Mouse (Mus musculus) midbrain, embryonic 15.5 days (tissue): ENCODE data around the gene Pkd2l1. TPM values are rescaled to one million over a fixed set of nuclear protein-coding genes. Genes with fewer than 3 reads are reported as not detected.
A peak's percentile ranks its signal among the peaks of the same experiment; 100 is the strongest.

Experiments used
- ATAC-seq: fragments of 200-750 bp; cut with Nextera tagmentation; replicated peaks from 2 replicates; pipeline ENCODE4 v1.8.0; 2017; ENCODE audit warnings: moderate TSS enrichment
- H3K27ac ChIP-seq: fragments of 300-500 bp; sonication (generic); 2 replicates; pipeline ENCODE4 v1.5.1; 2015; ENCODE audit warnings: mild to moderate bottlenecking, inconsistent platforms
- H3K27me3 ChIP-seq: fragments of 300-500 bp; sonication (generic); replicated peaks from 2 replicates; pipeline ENCODE4 v1.6.1; 2015; ENCODE audit warnings: inconsistent platforms
- H3K36me3 ChIP-seq: fragments of 300-500 bp; sonication (generic); replicated peaks from 2 replicates; pipeline ENCODE4 v1.6.1; 2015; ENCODE audit warnings: inconsistent platforms
- H3K4me1 ChIP-seq: fragments of 300-500 bp; sonication (generic); 2 replicates; pipeline ENCODE4 v1.6.1; 2015; ENCODE audit warnings: inconsistent platforms
- H3K4me2 ChIP-seq: fragments of 300-500 bp; sonication (generic); 2 replicates; pipeline ENCODE4 v1.6.1; 2015; ENCODE audit warnings: inconsistent platforms, mild to moderate bottlenecking, moderate library complexity
- H3K4me3 ChIP-seq: fragments of 300-500 bp; sonication (generic); 2 replicates; pipeline ENCODE4 v1.5.1; 2015; ENCODE audit warnings: mild to moderate bottlenecking, inconsistent platforms
- H3K9ac ChIP-seq: fragments of 300-500 bp; sonication (generic); 2 replicates; pipeline ENCODE4 v1.6.1; 2015; ENCODE audit warnings: mild to moderate bottlenecking, inconsistent platforms
- H3K9me3 ChIP-seq: fragments of 300-500 bp; sonication (generic); 2 replicates; pipeline ENCODE4 v1.6.1; 2016; ENCODE audit warnings: inconsistent platforms
- WGBS: fragments of 180-500 bp; shearing (Covaris S2); methylation state at CpG from one replicate; pipeline ENCODE4 v1.1.7; 2015; ENCODE audit warnings: mixed read lengths; 5-methylcytosine and 5-hydroxymethylcytosine counted together
- polyA plus RNA-seq: library from polyadenylated mRNA; unstranded; fragments of >200 nt; fragmentation: Nextera tagmentation; extraction: Ambion mirVana; gene quantifications from 2 replicates; pipeline ENCODE4 v1.2.1, GENCODE M21; 2015

Pkd2l1 gene
- polyA plus RNA-seq, 1 experiment from 2014 or later, result 0.06 TPM

DNA sequence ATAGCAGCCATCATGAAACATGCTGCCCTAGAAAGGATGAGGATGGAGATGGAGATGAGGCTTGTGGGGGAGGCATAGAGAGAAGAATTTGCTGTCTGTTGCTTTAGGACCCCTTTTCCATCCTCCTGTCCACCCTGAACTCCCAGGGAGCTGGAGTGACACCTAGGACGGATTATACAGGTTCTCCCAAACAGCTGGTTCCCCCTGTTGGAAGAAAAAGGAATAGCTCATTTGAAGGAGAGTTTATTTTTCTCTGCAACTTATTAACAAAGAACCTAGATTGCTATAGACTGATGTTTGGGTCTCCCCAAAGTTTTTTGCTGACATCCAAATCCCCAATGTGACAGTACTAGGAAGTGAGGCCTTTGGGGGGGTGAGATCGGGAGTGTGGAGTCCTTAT lies 43.9 kb downstream of the Pkd2l1 start:
- no peak overlapping the region for H3K27ac ChIP-seq
- no peaks in the 10 kb centered on the region; the same call in 1 of the 2 replicates for H3K36me3 ChIP-seq
- H3K4me1 ChIP-seq, result peaks cover 15% of the 10 kb centered on the region
- no peak overlapping the region for H3K4me2 ChIP-seq
- no peak overlapping the region for H3K4me3 ChIP-seq
- 38% methylated on average over 2 of the region's 2 CpGs for WGBS
- no peak overlapping the region for H3K9ac ChIP-seq
- ATAC-seq, result no peak
- H3K27me3 ChIP-seq, result peaks cover 22% of the 10 kb centered on the region
- H3K9me3 ChIP-seq, result no peaks in the 10 kb centered on the region

DNA sequence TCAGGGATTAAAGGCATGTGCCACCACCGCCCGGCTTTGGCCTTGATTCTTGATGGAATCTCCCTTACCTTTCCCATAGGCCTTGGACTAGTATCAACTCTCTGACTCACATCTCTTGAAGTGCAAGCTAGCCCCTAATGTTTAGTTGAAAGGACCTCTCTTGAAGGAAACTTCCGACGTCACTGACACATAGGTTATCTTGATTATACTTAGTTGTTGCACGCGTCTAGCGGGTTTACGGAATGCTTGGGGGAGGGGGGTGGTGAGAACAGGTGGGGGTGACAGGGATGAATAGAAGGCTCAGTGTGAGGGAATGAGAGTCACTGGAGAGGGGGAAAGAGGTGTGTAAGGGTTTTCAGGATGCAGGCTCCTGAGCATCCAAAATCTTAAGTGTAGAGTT lies 45.3 kb downstream of the Pkd2l1 start:
- peaks cover 15% of the 10 kb centered on the region for H3K4me1 ChIP-seq
- peaks cover 13% of the 10 kb centered on the region for H3K27me3 ChIP-seq
- H3K4me3 ChIP-seq, result no peak overlapping the region
- no peak overlapping the region for H3K27ac ChIP-seq
- H3K36me3 ChIP-seq, result peaks cover 9% of the 10 kb centered on the region
- no peak overlapping the region for H3K4me2 ChIP-seq
- ATAC-seq, result no peak
- no peak overlapping the region for H3K9ac ChIP-seq
- no peaks in the 10 kb centered on the region for H3K9me3 ChIP-seq
- WGBS, result 94% methylated on average over 8 of the region's 8 CpGs

DNA sequence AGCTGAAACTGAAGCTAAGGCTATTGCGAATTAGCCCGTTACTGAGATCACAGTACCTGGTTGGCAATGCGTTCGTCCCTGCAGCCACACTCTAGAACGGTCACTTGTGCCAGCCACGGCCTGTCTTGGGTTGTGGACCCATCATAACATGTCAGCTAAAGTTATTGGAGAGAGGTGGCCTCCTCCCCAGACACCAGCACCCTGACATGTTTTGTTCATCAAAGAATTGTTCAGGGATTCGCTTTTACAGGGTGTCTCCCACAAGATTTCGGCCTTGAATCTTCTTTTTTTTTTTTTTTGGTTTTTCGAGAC lies 45.7 kb downstream of the Pkd2l1 start:
- Histone ChIP-seq H3K4me2 (peak overlapping the region; percentile 74), H3K4me3 (peak overlapping the region; percentile 84), H3K27ac (peak overlapping the region; percentile 78), H3K9me3 (no peaks in the 10 kb centered on the region), H3K27me3 (peaks cover 12% of the 10 kb centered on the region), H3K9ac (peak overlapping the region; percentile 79), H3K4me1 (peaks cover 15% of the 10 kb centered on the region), H3K36me3 (peaks cover 13% of the 10 kb centered on the region)
- 58% methylated on average over 9 of the region's 9 CpGs for WGBS
- ATAC-seq, result peak; percentile 75

DNA sequence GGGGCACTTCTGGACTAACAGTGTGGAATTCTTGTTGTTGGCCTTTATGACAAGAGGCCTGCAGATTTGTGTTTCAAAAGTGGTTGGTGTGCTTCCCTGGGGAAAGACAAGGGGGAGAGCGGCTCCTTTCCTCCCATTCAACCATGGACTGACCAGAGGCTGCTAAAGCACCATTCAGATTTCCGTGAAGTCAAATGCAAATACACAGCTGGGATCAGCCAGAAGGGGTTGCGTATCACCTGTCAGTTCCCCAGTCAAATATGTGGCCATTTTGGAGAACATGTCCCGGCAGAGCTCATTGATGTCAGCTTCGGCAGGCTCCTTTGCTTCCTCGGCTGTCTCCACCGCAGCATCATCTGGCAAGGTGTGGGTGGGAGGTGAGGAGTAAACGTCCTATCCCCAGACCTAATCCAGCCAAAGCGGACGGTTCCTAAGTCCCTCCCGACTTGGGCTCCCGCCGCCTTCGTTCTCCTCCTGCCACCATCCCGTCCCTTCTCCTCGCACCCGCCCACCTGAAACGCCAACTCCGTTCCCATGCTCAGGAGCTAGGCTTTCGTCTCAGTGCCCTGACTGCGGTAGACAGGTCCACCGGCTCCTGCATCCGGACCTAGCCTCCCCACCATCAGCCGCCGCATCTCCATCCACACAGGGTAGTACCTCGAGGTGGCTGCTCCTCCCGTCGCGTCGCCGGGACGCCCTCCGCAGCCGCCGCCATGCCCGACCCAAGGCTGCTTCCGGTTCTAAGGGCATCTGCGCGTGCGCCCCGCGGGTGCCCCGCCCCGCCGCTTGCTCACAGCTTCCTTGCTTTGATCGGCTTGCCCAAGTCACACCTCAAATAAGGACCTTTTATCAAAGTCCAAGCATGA lies 46.3 kb downstream of the Pkd2l1 start, which contains the start of gene Bloc1s2:
TSS of gene Bloc1s2 (minus strand) at position 745 of the 866 bp plus-strand sequence.
- Histone ChIP-seq H3K4me3 (peak within 1 kb of the TSS; percentile 84), H3K36me3 (peaks cover 17% of the 10 kb centered on the region), H3K9me3 (no peaks in the 10 kb centered on the region), H3K27ac (peak within 1 kb of the TSS; percentile 78), H3K4me1 (peaks cover 15% of the 10 kb centered on the region), H3K27me3 (peaks cover 12% of the 10 kb centered on the region; the same call in 1 of the 2 replicates), H3K9ac (peak within 1 kb of the TSS; percentile 79), H3K4me2 (peak within 1 kb of the TSS; percentile 74)
- whole genome bisulfite sequencing, result 2% methylated on average over 46 of the region's 46 CpGs
- peak; percentile 95 for ATAC-seq

DNA sequence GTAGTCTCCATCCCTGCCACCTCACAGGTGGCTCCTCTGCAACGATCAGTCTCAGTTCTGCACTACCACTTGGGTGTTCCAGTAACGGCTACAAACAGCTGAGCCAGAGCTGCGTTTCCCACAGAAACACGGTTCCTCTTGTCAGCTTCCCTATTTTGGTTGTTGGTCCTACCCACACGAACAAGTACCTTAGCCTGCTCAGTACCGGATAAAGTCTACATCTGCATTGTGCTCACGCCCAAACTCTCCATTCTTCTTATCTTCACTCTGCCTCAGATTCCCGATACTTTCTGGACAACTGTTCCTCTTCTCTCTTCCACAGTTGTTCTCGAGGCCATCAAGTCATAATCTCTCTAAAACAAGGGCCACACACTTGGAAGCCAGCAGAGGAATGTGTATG lies 47.9 kb downstream of the Pkd2l1 start:
- no peak overlapping the region for H3K4me3 ChIP-seq
- H3K4me1 ChIP-seq, result peaks cover 15% of the 10 kb centered on the region
- peaks cover 26% of the 10 kb centered on the region for H3K36me3 ChIP-seq
- no peaks in the 10 kb centered on the region for H3K9me3 ChIP-seq
- no peak overlapping the region for H3K27ac ChIP-seq
- no peak overlapping the region for H3K4me2 ChIP-seq
- no peak overlapping the region for H3K9ac ChIP-seq
- no peak for ATAC-seq
- H3K27me3 ChIP-seq, result peaks cover 7% of the 10 kb centered on the region; the same call in 1 of the 2 replicates
- 92% methylated on average over 9 of the region's 9 CpGs for WGBS

DNA sequence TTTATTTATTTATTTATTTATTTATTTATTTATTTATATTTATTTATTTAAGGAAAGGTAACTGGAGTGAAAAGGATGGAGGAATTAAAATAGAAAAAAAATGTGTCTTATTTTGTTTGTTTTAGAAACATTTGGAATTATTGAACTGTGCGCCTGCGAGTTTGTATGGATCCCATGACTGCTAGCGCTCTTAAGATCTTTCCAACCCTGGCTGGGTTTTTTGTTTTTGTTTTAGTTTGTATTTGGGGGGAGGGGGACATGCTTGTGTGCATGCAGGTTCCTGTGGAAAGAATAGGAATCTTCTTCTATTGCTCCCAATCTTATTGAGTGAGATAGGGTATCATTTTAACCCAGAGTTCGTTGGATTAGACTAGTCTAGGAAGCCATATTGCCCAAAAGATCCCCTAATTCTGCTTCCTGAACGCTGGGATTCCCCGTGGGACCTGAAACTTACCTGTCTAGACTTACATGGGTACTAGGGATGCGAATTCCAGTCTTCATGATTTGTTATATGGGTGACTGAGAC lies 56.2 kb downstream of the Pkd2l1 start:
- Histone ChIP-seq H3K9me3 (no peaks in the 10 kb centered on the region), H3K4me1 (peaks cover 10% of the 10 kb centered on the region), H3K4me3 (peak overlapping the region; percentile 65), H3K36me3 (peaks cover 24% of the 10 kb centered on the region), H3K9ac (peak overlapping the region; percentile 39; the same call in 1 of the 2 replicates), H3K4me2 (peak overlapping the region; percentile 51), H3K27ac (0 out of 2 replicates have a peak overlapping the region, but pooled peaks have one; percentile 59), H3K27me3 (no peaks in the 10 kb centered on the region)
- WGBS, result 20% methylated on average over 7 of the region's 7 CpGs
- ATAC-seq, result peak; percentile 61

DNA sequence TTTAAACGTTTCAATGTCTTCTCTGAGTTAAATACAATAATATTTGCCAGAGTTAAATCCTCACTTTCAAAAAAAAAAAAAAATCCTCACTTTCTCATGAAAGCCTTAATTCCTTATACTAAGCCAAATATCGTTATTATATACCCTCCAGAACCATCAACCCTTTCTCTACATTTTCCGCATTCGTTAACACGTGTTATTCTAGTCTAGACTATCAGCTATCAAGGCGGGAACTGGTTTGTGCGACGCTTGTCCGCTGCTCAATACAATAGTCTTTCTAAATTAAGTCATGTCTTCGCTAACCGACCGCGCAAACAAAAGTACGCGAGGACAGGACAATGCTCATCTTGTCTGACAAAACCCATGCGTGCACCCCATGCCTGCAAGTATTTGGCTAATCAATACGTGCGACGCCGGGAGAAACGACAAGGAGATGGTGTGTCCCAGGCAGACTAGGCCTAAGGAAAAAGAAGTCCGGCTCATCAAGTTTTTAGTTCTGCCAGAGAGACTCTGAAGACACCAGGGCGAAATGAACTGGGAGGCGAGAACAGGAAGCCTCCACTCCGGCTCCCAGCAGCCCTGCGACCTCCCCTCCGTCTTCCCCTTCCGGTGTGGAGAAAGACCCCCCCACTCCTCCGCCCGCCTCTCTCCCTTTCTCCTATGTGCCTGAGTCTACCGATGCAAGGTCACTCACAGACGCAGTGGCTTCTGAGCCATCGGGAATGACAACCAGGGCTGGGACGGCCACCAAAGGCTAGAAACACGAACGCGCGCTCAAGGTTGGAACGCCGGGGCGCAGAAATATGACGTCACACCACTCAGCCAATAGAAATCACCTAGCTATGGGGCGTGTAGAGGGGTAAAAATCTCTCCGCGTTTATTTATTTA lies 56.9 kb downstream of the Pkd2l1 start, which contains the start of gene Cwf19l1:
TSS of gene Cwf19l1 (minus strand) at position 805 of the 888 bp plus-strand sequence.
- peak within 1 kb of the TSS; percentile 65 for H3K4me3 ChIP-seq
- H3K9ac ChIP-seq, result peak within 1 kb of the TSS; percentile 55
- no peaks in the 10 kb centered on the region for H3K27me3 ChIP-seq
- H3K27ac ChIP-seq, result peak within 1 kb of the TSS; percentile 91
- H3K36me3 ChIP-seq, result peaks cover 28% of the 10 kb centered on the region
- ATAC-seq, result peak; percentile 93
- H3K9me3 ChIP-seq, result no peaks in the 10 kb centered on the region
- peak within 1 kb of the TSS; percentile 62 for H3K4me2 ChIP-seq
- peaks cover 10% of the 10 kb centered on the region for H3K4me1 ChIP-seq
- WGBS, result under 1% methylated on average over 45 of the region's 45 CpGs

DNA sequence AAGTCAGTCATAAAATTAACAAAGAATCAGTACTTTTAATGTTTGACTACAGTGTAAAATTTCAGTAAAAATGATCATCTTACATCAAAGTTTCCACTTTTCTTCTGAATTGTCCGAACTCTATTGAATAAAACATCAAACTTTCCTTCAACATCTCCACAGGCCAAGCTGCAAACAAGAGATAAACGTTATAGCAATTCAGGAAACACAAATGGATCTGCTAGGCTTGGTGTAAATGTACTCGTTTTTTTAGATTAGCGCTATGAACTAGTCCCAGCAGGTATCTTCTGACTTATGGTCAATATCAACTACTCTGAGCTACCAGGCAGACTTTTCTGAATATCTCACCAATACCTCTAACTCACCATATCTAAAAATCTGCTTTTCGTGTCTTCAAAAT lies 59.3 kb downstream of the Pkd2l1 start:
- Histone ChIP-seq H3K27ac (no peak overlapping the region), H3K36me3 (peaks cover 25% of the 10 kb centered on the region; the same call in 1 of the 2 replicates), H3K9me3 (no peaks in the 10 kb centered on the region), H3K4me2 (no peak overlapping the region), H3K9ac (no peak overlapping the region), H3K4me1 (peaks cover 10% of the 10 kb centered on the region), H3K27me3 (no peaks in the 10 kb centered on the region), H3K4me3 (no peak overlapping the region)
- WGBS, result 92% methylated on average over 5 of the region's 5 CpGs
- ATAC-seq, result no peak

DNA sequence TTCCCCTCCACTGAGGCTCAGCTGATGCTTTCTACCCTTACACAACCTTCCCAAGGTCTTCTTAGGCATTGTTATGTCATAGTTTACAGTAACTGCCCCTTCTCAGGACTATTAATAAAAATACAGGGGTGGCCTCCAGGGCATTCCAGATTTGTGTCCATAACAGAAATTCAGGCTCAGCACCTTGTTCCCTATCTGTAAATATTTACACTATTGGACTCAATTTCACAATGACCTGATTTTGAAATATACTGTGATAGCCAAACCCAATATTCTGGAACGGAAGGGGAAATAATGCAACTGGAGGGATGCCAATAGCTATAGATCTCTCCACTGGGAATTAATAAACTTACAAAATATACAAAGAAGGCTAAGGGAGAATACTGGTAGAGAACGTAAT lies 63.7 kb downstream of the Pkd2l1 start:
- Histone ChIP-seq H3K9me3 (no peaks in the 10 kb centered on the region), H3K4me3 (no peak overlapping the region), H3K36me3 (peaks cover 45% of the 10 kb centered on the region; the same call in 1 of the 2 replicates), H3K4me1 (no peaks in the 10 kb centered on the region), H3K9ac (no peak overlapping the region), H3K4me2 (no peak overlapping the region), H3K27me3 (no peaks in the 10 kb centered on the region), H3K27ac (no peak overlapping the region)
- WGBS, result 94% methylated on average over 2 of the region's 2 CpGs
- no peak for ATAC-seq

DNA sequence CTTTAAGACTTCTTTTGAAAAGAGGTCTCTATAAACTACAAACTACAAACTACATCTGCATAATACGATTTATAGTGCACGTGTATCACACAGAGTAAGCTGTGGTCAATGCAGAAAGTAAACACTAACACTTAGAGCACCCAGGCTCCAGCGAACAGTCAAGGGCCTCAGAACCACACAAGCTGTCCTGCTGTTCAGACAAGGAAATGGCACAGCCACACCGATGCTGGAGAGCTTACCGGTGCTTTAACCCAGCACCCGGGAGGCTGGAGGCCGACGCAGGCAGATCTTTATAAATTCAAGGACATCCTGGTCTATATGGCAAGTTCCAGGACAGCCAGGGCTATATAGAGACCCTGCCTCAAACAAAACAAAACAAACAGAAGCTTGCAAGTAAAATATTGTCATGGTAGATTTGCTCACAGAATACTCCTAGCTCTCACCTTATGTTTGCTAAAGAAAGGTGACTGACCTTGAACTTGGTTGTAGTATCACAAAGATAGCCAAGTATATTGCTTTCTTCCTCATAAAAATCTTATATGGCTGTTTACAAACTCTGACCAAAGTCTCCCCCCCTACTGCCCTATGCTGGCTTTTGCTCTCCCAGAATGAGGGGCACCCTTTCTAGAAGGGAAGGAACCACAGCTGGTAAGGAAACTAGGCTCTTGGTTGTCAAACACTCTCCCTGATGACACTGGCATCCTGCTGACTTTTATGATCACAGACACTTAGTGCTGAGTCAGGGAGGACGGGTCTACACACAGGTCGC lies 64.3 kb downstream of the Pkd2l1 start:
- Histone ChIP-seq H3K27ac (no peak overlapping the region), H3K4me3 (no peak overlapping the region), H3K4me2 (no peak overlapping the region), H3K36me3 (peaks cover 52% of the 10 kb centered on the region), H3K9ac (no peak overlapping the region), H3K9me3 (no peaks in the 10 kb centered on the region), H3K27me3 (no peaks in the 10 kb centered on the region), H3K4me1 (no peaks in the 10 kb centered on the region)
- no peak for ATAC-seq
- 93% methylated on average over 10 of the region's 10 CpGs for WGBS

DNA sequence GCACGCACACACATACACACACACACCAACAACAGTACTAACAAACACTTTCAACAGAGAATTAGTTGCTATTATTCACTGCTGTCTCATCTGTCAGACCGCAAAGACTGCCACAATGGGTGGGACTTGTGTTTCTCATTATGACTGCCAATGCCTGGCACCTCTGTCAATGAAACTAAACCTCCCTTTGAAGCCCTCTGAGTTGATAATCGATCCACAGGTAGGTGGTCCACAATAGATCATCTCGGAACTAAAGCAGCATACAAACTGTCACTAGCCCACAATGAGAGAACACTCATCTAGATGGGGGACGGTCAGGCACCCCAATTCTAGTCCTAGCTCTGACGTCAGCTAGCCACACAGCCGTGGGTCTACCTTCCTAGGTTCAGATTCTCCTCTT lies 71.1 kb downstream of the Pkd2l1 start:
- H3K4me1 ChIP-seq, result no peaks in the 10 kb centered on the region
- H3K36me3 ChIP-seq, result peaks cover 52% of the 10 kb centered on the region
- no peaks in the 10 kb centered on the region for H3K9me3 ChIP-seq
- no peak overlapping the region for H3K9ac ChIP-seq
- H3K4me2 ChIP-seq, result no peak overlapping the region
- no peak for ATAC-seq
- no peaks in the 10 kb centered on the region for H3K27me3 ChIP-seq
- H3K27ac ChIP-seq, result no peak overlapping the region
- H3K4me3 ChIP-seq, result no peak overlapping the region
- WGBS, result 94% methylated on average over 7 of the region's 7 CpGs
